Mouse (Mus musculus) megakaryocyte-erythroid progenitor cell, adult 5 weeks (primary cell): Measurements from ENCODE around the gene Dnajb11. TPM values are rescaled to one million over a fixed set of nuclear protein-coding genes. Genes with fewer than 3 reads are reported as not detected.

Experiments
- polyA plus RNA-seq: library from polyadenylated mRNA; stranded (reverse); fragments of >175 nt; gene quantifications from 2 replicates; pipeline ENCODE4 v1.2.3, GENCODE M21; 2012

Dnajb11 gene
- 70.2 and 72.4 TPM in 2 replicates for polyA plus RNA-seq

DNA sequence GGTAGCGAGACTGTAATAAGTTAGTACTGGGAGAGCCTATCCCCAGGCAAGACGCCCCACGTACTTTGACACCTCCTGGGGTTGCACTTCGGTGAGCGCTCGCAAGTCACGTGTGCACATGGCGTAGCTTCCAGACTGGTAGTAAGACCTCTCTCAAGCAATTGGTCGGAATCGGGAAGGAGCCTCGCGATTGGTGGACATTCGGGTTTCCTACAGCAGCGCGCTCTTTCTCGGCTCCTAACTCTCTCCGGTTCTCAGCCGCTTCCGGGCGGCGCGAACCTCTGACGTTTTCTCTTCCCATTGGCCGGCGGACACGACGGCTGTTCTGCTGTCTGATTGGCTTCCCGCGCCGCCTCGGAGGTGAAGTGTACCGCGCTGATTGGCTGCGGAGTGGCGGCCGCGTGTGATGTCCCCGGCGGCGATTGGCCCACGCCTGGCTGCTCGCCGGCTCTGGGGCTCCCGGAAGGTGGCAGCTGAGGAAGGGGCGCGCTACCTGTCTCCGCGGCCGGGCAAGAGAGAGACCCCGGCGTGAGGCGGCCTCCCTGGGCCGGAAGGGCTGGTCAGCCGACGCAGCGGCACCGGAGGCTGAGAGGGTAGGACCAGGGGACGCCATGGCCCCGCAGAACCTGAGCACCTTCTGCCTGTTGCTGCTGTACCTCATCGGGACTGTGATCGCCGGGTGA lies at the start of gene Dnajb11, which contains the start of gene Tbccd1:
TSS of gene Dnajb11 (plus strand) at position 415 of the 683 bp plus-strand sequence.
TSS of gene Tbccd1 (minus strand) at position 239 of the 683 bp plus-strand sequence.

GRCm38 (mm10) chr16:22811477-22811876 lies 46.2 kb upstream of the Dnajb11 start, which contains the start of gene Crygs:
Gene Crygs (minus strand): TSS chr16:22811577.

DNA sequence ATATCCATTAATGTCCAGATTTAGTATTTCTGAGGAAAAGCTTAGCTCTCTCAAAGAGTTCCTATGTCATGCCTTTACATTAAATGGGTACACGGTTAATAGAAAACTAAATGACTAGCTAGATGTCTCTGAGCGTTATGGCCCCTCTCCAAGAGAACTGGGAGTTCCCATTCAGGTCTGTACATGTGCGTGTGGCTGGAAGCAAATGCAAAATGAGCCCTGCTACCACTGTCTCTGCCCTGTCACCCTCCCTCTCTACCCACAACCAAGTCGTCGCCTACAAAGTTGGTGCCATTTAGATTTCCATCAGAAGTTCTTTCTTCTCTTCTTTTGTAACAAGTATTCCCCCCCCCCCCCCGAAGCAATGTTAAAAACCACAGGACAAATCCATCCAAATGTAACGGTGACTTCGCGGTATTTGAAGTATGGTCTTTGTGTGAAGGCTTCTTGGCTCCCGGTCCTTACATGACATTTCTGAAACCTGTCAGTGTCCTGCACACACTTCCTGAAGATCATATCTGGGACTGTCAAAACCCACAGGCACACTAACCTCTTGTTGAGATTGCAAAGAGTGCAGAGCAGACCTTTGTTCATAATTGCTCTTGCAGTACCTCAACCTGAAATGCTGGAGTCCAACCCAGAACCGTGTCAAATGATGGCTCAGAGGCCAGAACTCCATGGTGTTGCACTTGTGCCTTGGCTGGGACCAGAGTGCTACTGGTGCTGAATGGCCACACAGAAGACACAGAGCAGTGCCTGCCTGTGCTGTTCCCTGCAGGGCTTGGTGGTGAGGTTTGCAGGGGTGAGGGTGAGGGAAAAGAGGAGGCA lies 33.3 kb downstream of the Dnajb11 start, which contains the start of gene Ahsg:
TSS of gene Ahsg (plus strand) at position 595 of the 828 bp plus-strand sequence.

DNA sequence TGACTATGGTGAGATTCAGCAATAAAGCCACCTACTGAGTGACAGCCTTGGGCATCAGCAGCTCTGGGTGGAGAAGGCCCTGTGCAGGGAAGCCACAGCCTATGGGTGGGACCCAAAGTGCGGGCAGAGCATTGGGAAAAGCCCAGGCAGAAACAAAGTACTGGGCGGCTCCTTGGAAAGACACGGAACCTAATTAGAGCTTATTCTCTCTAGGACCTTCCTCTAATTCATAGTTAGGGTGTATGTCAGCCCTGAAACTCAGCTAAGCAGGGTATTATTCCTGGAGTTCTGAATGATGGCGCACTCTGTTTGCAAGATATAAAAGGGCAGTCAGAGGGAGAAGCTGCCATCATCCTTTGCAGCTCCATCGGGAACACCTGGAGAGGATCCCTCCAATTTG lies 60.4 kb downstream of the Dnajb11 start, which contains the start of gene Fetub:
TSS of gene Fetub (plus strand) at position 301 of the 400 bp plus-strand sequence.

Other genes starting within 250 kb of the Dnajb11 start
- gene Dgkg, start 200.6 kb upstream of the Dnajb11 start, polyA plus RNA-seq, result 3.6 and 3.8 TPM in 2 replicates
- not detected in 2 replicates for gene Crygs, start 46.3 kb upstream of the Dnajb11 start, polyA plus RNA-seq
- gene Tbccd1, start 176 bp upstream of the Dnajb11 start, polyA plus RNA-seq, result 3.1 and 3.8 TPM in 2 replicates
- gene Ahsg, start 33.4 kb downstream of the Dnajb11 start, polyA plus RNA-seq, result 0.05 TPM in 1 of 2 replicates, not detected in the other
- 0.06 TPM in 1 of 2 replicates, not detected in the other for gene Fetub, start 60.5 kb downstream of the Dnajb11 start, polyA plus RNA-seq
- not detected in 2 replicates for gene Hrg, start 93.2 kb downstream of the Dnajb11 start, polyA plus RNA-seq
- gene Kng2, start 171.6 kb downstream of the Dnajb11 start, polyA plus RNA-seq, result not detected in 2 replicates
- gene Kng1, start 200.0 kb downstream of the Dnajb11 start, polyA plus RNA-seq, result not detected in 2 replicates
- gene Eif4a2, start 249.6 kb downstream of the Dnajb11 start, polyA plus RNA-seq, result 11.4 and 18.0 TPM in 2 replicates